Mouse (Mus musculus): ENCODE results near the gene Lama5. TPM values are rescaled to one million over a fixed set of nuclear protein-coding genes. Genes with fewer than 3 reads are reported as not detected.

Gene Lama5
- total RNA-seq, 1 experiment: 291 TPM

GRCm38 (mm10) chr2:180205956-180206280 is 19.7 kb downstream of the Lama5 start:
- in situ Hi-C loops (cut with MboI; ENCODE audit: low sequenced_read_pairs in 2 of 2, unreplicated experiment in 2 of 2): no loop called here
- Histone ChIP-seq H3K36me3 (ENCODE audit: control insufficient read depth, insufficient read depth, low read length, poor library complexity, severe bottlenecking) (peaks cover 66% of the 10 kb centered on the region), H3K4me1 (ENCODE audit: control insufficient read depth in 2 of 2, insufficient read depth in 2 of 2, low read length in 2 of 2, poor library complexity in 1 of 2) (0 out of 4 replicates have a peak, but pooled peaks cover 0 to 4% of the 10 kb centered on the region in 2 experiments), H3K27ac (ENCODE audit: insufficient read depth, low read depth, low read length, poor library complexity, severe bottlenecking) (no peak overlapping the region), H3K9ac (ENCODE audit: insufficient read depth, low read depth, low read length, poor library complexity, severe bottlenecking) (no peak overlapping the region), H3K9me3 (ENCODE audit: control insufficient read depth, insufficient read depth, low read depth, low read length) (no peaks in the 10 kb centered on the region), H3K4me3 (ENCODE audit: insufficient read depth in 1 of 2, low read depth in 1 of 2, low read length in 2 of 2, poor library complexity in 1 of 2, severe bottlenecking in 1 of 2) (no peak overlapping the region)
- no peak for TF ChIP-seq HCFC1 (IDR thresholded peaks at IDR 0.05; ENCODE audit: borderline replicate concordance, insufficient read depth, low read length)
- no peak for TF ChIP-seq ZNF384 (IDR thresholded peaks at IDR 0.05; ENCODE audit: low read depth, low read length)
- no peak for TF ChIP-seq ZC3H11A (IDR thresholded peaks at IDR 0.05; ENCODE audit: borderline replicate concordance, low read depth, low read length)
- no peak for TF ChIP-seq MAFK (IDR thresholded peaks at IDR 0.05; ENCODE audit: insufficient read depth, low read depth, low read length)
- TF ChIP-seq CHD2 (IDR thresholded peaks at IDR 0.05; ENCODE audit: low read depth, low read length): no peak
- no peak for DNase-seq (ENCODE audit: low read depth, low spot score)

- no peak overlapping the region for H3K27ac ChIP-seq (ENCODE audit: insufficient read depth, low read depth, low read length, poor library complexity, severe bottlenecking)
- no peak overlapping the region for H3K4me3 ChIP-seq (ENCODE audit: insufficient read depth in 1 of 2, low read depth in 1 of 2, low read length in 2 of 2, poor library complexity in 1 of 2, severe bottlenecking in 1 of 2)
- H3K36me3 ChIP-seq (ENCODE audit: control insufficient read depth, insufficient read depth, low read length, poor library complexity, severe bottlenecking): peaks cover 72% of the 10 kb centered on the region
- in situ Hi-C loops (cut with MboI; ENCODE audit: low sequenced_read_pairs in 2 of 2, unreplicated experiment in 2 of 2): no loop called here
- TF ChIP-seq CHD2 (IDR thresholded peaks at IDR 0.05; ENCODE audit: low read depth, low read length) (no peak), ZC3H11A (IDR thresholded peaks at IDR 0.05; ENCODE audit: borderline replicate concordance, low read depth, low read length) (no peak), ZNF384 (IDR thresholded peaks at IDR 0.05; ENCODE audit: low read depth, low read length) (no peak), MAFK (IDR thresholded peaks at IDR 0.05; ENCODE audit: insufficient read depth, low read depth, low read length) (no peak), HCFC1 (IDR thresholded peaks at IDR 0.05; ENCODE audit: borderline replicate concordance, insufficient read depth, low read length) (no peak)
- DNase-seq (ENCODE audit: low read depth, low spot score): no peak
- no peaks in the 10 kb centered on the region for H3K9me3 ChIP-seq (ENCODE audit: control insufficient read depth, insufficient read depth, low read depth, low read length)
- no peak overlapping the region for H3K9ac ChIP-seq (ENCODE audit: insufficient read depth, low read depth, low read length, poor library complexity, severe bottlenecking)
- 0 out of 4 replicates have a peak, but pooled peaks cover 0 to 4% of the 10 kb centered on the region in 2 experiments for H3K4me1 ChIP-seq (ENCODE audit: control insufficient read depth in 2 of 2, insufficient read depth in 2 of 2, low read length in 2 of 2, poor library complexity in 1 of 2)
These were observed 20.3 kb downstream of the Lama5 start for GRCm38 (mm10) chr2:180205083-180205955.

GRCm38 (mm10) chr2:180204501-180204900 is 21.2 kb downstream of the Lama5 start:
- Histone ChIP-seq H3K4me3 (ENCODE audit: insufficient read depth in 1 of 2, low read depth in 1 of 2, low read length in 2 of 2, poor library complexity in 1 of 2, severe bottlenecking in 1 of 2) (no peak overlapping the region), H3K36me3 (ENCODE audit: control insufficient read depth, insufficient read depth, low read length, poor library complexity, severe bottlenecking) (peaks cover 72% of the 10 kb centered on the region), H3K4me1 (ENCODE audit: control insufficient read depth in 2 of 2, insufficient read depth in 2 of 2, low read length in 2 of 2, poor library complexity in 1 of 2) (0 out of 4 replicates have a peak, but pooled peaks cover 0 to 4% of the 10 kb centered on the region in 2 experiments), H3K9me3 (ENCODE audit: control insufficient read depth, insufficient read depth, low read depth, low read length) (no peaks in the 10 kb centered on the region), H3K27ac (ENCODE audit: insufficient read depth, low read depth, low read length, poor library complexity, severe bottlenecking) (no peak overlapping the region), H3K9ac (ENCODE audit: insufficient read depth, low read depth, low read length, poor library complexity, severe bottlenecking) (no peak overlapping the region)
- DNase-seq (ENCODE audit: low read depth, low spot score): no peak
- TF ChIP-seq MAFK (IDR thresholded peaks at IDR 0.05; ENCODE audit: insufficient read depth, low read depth, low read length): no peak
- TF ChIP-seq ZNF384 (IDR thresholded peaks at IDR 0.05; ENCODE audit: low read depth, low read length): no peak
- TF ChIP-seq CHD2 (IDR thresholded peaks at IDR 0.05; ENCODE audit: low read depth, low read length): no peak
- TF ChIP-seq HCFC1 (IDR thresholded peaks at IDR 0.05; ENCODE audit: borderline replicate concordance, insufficient read depth, low read length): no peak
- TF ChIP-seq ZC3H11A (IDR thresholded peaks at IDR 0.05; ENCODE audit: borderline replicate concordance, low read depth, low read length): no peak
- in situ Hi-C loops (cut with MboI; ENCODE audit: low sequenced_read_pairs in 2 of 2, unreplicated experiment in 2 of 2): no loop called here

- in situ Hi-C loops (cut with MboI; ENCODE audit: low sequenced_read_pairs in 2 of 2, unreplicated experiment in 2 of 2): no loop called here
- Histone ChIP-seq H3K4me1 (ENCODE audit: control insufficient read depth in 2 of 2, insufficient read depth in 2 of 2, low read length in 2 of 2, poor library complexity in 1 of 2) (peaks cover 0 to under 1% of the 10 kb centered on the region in 2 experiments; a peak in 1 of 4 replicates), H3K36me3 (ENCODE audit: control insufficient read depth, insufficient read depth, low read length, poor library complexity, severe bottlenecking) (peaks cover 79% of the 10 kb centered on the region), H3K9ac (ENCODE audit: insufficient read depth, low read depth, low read length, poor library complexity, severe bottlenecking) (no peak overlapping the region), H3K9me3 (ENCODE audit: control insufficient read depth, insufficient read depth, low read depth, low read length) (no peaks in the 10 kb centered on the region), H3K4me3 (ENCODE audit: insufficient read depth in 1 of 2, low read depth in 1 of 2, low read length in 2 of 2, poor library complexity in 1 of 2, severe bottlenecking in 1 of 2) (no peak overlapping the region), H3K27ac (ENCODE audit: insufficient read depth, low read depth, low read length, poor library complexity, severe bottlenecking) (no peak overlapping the region)
- no peak for DNase-seq (ENCODE audit: low read depth, low spot score)
- TF ChIP-seq HCFC1 (IDR thresholded peaks at IDR 0.05; ENCODE audit: borderline replicate concordance, insufficient read depth, low read length): no peak
- no peak for TF ChIP-seq CHD2 (IDR thresholded peaks at IDR 0.05; ENCODE audit: low read depth, low read length)
- no peak for TF ChIP-seq ZC3H11A (IDR thresholded peaks at IDR 0.05; ENCODE audit: borderline replicate concordance, low read depth, low read length)
- no peak for TF ChIP-seq MAFK (IDR thresholded peaks at IDR 0.05; ENCODE audit: insufficient read depth, low read depth, low read length)
- TF ChIP-seq ZNF384 (IDR thresholded peaks at IDR 0.05; ENCODE audit: low read depth, low read length): no peak
These were observed 22.9 kb downstream of the Lama5 start for GRCm38 (mm10) chr2:180202805-180203204.
